Mouse (Mus musculus): ENCODE measurements around the gene Suz12. TPM values are rescaled to one million over a fixed set of nuclear protein-coding genes. Genes with fewer than 3 reads are reported as not detected.
"Not testable (repeated sequence)": the region's sequence is repeated elsewhere in the genome, so short reads cannot be mapped to it uniquely, and the experiment has no call there.

The Suz12 gene
- total RNA-seq (2015; ENCODE audit: low replicate concordance) = 146 and 189 TPM in 2 replicates
- total RNA-seq (2017; ENCODE audit: low replicate concordance) = 117 and 168 TPM in 2 replicates

DNA sequence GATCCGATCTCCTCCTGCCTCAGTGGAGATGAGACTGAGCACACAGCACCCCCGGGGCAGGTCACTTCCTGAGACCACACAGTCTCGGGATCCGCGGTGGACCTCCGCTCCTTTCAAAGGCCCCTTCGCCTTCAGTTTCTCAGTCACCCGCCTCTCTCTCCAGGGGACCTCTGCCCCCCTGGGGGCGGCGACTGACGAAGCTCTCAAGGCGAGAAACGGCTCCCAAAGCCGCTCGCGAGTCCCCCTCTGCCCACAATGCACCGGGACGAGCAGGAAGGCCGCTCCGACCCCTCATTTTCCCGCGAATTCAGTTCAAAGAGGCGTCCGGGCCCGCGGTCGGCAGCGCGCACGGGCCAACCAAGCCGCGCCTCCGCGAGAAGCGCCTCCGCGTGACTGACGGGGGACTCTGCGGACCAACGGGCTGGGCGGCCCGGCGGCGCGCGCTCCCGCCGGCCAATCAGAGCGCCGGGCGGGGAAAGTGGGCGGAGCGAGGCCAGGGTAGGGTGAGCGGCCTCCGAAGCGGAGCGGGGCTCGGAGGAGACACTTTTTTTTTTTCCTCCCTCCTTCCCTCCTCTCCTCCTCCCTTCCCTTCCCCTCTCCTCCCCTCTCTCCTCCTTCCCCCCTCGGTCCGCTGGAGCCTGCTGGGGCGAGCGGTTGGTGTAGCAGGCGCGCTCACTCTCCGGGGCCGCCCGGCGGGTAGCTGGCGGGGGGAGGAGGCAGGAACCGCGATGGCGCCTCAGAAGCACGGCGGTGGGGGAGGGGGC lies at the start of gene Suz12:
Suz12 (plus strand) TSS at position 515 of the 764 bp plus-strand sequence.
- ATAC-seq (replicated peaks; ENCODE audit: low FRiP score, poor library complexity, severe bottlenecking) = peak; percentile 93

DNA sequence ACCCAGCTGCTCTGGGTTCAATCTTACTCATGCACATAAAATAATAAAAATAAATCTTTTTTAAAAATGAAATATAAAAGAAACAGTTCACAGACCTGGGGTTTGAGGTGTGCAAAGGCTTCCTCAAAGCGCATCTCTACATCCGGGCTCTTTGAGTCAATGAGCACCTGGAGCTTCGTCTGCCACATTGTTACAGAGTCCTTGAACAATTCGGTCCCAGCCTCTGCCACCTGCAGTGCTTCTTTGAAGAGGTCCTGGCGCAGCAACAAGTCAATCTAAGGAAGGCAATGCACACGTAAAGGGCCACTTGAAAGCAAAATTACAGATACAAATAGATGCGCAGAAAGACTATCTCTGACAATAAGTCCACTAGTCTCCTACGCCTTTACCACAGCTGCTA lies 49.8 kb upstream of the Suz12 start:
- ATAC-seq (replicated peaks; ENCODE audit: low FRiP score, poor library complexity, severe bottlenecking) = no peak

DNA sequence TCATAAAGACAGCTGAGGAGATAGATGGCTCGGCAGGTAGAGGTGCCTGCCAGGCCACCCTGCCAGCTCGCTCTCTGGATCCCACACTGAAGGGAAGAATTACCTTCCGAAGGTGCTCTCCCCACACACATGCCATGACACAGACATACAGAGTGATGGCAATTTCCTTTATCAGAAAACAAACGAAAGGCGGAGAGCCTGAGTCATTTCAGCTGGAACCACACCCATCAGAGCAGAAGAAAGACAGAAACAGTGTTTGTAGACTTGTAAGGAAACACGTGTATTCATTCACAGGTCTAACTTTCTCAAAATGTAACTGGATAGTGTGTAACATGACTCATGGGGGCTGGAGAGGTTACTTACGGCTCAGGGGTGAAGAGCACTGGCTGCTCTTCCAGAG lies 49.3 kb upstream of the Suz12 start:
- ATAC-seq (replicated peaks; ENCODE audit: low FRiP score, poor library complexity, severe bottlenecking) = 0 out of 2 replicates have a peak, but pooled peaks have one; percentile 34

DNA sequence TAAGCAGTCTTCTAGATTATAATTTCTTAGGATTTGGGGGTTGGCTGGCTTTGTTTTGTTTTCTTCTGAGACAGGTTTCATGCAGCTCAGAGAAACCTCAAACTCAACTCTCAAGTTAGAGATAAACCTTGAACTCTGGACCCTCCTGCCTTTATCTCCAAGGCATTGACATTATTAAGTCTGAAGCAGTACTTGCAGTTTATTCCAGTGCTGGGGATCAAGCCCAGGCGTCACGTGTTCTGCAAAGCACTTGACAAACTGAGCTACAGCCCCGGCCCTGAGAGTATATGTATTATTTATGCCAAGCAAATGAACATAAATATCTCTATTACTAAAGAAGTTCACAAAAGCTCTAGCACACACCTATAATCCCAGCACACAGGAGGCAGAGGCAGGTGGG lies 45.6 kb upstream of the Suz12 start:
- no peak for ATAC-seq (replicated peaks; ENCODE audit: low FRiP score, poor library complexity, severe bottlenecking)

DNA sequence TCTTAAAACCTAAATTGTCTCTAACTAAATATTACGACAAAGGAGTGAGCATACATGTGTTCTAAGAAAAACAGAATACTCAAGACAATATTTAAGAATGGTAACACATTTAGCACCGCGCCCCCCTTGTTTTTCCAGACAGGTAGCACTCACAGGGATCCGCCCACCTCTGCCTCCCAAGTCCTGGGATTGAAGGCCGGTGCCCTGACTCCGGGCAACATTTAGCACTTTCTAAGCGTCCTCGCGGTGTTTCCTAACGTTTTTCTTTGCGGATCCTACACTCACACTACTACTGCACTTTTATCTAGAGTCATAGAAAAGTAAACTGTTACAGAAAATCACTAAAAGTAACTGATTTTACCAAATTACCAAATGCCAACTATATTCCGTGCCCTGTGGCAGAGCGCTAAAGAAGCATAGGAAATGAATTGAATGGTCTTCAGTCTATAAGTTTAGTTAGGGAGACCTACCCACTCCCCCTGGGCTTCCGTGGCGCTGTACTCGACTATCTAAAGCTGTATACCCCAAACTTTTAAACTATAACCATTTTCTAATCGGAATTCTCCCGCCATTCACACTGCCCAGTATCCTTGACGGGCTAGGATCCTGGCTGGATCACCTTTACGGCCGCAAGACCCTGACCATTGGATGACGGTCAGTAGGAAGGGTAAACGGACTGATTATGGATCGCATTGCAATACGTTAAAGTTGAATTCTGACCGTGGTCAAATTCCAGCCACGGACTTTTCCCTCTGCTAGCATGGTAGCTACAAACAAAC lies 31.4 kb upstream of the Suz12 start:
- ATAC-seq (replicated peaks; ENCODE audit: low FRiP score, poor library complexity, severe bottlenecking) = peak; percentile 46

DNA sequence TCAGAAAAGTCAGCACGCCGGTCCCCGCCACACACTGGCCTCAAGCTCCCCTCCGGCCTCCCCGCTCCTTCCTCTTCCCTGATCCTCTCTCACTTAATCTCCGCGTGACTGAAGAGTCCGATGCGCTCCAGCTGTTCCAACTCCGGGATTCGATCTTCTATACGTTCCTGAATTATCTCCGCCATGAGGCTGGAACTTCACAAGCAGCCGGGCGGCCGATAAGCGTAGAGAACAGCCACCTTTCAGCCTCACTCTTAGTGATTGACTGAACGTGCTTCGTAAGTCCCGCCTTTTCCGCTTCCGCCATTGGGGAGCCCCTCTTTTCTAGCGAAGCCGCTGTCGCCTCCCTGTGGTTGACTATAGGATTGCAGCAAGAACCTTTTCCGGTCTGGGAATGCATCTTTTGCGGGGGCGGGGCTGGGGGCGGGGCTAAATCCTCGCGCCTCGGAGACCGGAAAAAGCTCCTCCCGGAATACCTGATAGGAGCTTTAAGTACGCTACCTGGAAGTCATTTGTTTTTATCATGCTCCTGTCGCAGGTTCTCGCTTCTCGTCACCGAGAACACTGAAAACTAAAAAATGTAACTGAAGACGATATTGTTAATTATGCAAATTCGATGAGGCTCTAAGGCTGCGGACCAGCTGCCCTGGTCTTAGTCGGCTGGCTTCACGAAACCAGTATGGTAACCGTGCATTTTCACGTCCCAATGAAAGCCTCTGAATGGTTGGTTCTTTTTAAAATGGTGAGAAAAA lies 30.6 kb upstream of the Suz12 start, which contains the start of gene Utp6:
Utp6 (minus strand) TSS at position 266 of the 752 bp plus-strand sequence.
- peak; percentile 96 for ATAC-seq (replicated peaks; ENCODE audit: low FRiP score, poor library complexity, severe bottlenecking)

DNA sequence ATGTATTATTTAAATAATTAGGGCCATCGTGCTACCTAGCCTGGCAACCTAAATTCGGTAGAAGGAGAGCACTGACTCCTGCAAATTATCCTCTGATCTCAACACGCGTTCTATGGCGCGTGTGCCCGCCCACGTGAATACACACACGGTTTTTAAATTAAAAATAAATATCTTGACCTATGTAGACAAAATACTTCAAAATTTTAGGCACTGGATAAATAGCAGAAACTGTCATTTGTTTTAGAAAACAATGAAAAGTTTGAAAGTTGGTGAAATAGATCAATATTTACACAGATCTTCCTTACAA lies 30.1 kb upstream of the Suz12 start:
- ATAC-seq (replicated peaks; ENCODE audit: low FRiP score, poor library complexity, severe bottlenecking) = peak; percentile 40; the same call in 1 of the 2 replicates

DNA sequence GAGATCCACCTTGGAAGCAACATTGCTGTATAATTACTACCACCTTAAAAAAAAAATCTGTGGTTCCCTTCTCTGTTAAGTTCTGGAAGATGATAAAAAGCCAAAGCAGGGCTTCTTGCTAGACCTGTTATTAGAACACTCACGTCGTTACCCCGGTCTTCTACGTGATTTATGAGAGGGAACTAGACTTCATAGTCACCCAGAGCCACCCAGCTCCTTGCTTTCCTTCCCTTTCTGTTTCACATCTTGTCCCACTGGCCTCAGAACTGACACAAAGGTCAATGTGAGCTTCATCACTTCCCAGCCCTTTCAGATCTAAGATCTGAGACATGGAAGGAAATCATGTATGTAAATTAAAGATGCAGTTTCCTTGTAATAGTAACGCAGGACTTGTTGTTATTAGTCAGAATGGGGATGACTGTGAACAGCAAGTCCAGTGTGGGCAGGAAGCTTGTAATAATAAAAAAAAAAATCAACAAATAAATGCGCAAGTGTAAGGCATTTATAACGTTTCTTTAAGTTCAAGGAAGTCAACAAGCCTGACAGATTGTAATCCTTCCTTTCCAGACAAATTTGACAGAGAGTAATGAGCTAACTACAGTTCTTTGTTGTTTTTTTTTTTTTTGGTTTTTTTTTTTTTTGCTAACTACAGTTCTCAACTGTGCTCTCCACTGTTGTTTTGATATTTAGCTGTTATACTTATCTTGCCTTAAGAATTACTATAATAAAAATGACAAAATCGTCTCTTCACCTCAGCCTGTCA lies 29.5 kb upstream of the Suz12 start:
- ATAC-seq (replicated peaks; ENCODE audit: low FRiP score, poor library complexity, severe bottlenecking) = no peak

DNA sequence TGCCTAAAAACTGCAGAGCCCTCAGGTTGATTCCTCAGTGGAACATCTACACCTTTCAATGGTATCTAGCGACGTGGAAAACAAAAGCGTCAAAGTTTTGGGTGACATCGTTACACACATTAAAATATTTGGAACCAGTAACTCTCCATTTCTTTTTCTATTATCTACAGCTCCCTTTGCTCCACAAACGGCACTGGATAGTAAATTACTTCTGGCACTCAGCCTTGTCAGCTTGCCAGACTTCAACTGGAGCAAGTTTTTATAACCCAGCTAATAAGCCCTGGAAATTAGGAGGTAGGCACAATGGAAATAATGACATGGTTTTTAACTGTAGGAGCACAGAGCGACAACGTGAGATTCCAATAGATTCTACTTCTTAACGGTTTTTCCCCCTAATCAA lies 27.0 kb upstream of the Suz12 start:
- ATAC-seq (replicated peaks; ENCODE audit: low FRiP score, poor library complexity, severe bottlenecking) = no peak

DNA sequence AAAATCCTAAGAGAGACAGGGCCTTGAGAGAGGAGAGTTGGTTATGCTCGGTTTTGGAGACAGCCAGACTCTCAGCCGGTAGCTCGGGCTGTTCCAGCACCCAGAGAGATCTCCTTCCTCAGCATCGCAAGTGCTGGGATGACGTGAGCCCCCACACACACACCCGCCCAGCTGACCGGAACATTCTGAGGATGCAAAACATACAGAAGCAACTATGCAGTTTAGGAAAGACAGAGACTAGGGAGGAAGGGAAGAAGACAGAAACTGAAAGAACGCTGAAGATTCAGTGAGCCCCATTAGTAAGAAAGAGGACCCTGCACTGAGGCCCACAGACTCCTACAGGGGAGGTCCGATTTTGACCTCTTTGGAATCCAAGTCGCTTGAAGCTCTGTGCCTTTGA lies 25.2 kb upstream of the Suz12 start:
- ATAC-seq (replicated peaks; ENCODE audit: low FRiP score, poor library complexity, severe bottlenecking) = no peak

DNA sequence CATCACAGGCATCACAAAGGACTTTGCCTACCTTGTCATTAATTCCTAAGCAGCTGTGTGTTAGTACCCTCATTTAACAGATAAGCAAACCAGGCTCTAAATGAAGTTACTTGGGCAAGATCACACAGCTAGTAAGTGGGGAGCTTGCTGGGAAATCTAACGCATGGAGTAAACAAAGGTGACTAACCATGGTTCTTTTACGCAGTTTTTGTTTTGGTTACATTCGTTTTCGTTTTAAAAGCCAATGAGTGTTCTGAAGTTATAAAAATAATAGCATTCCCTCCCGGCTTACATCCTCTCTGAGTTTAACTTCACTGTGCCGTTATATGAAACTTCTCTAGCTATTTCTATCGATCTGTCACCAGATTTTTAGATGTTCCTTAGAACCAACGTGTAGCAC lies 19.8 kb upstream of the Suz12 start:
- no peak for ATAC-seq (replicated peaks; ENCODE audit: low FRiP score, poor library complexity, severe bottlenecking)

DNA sequence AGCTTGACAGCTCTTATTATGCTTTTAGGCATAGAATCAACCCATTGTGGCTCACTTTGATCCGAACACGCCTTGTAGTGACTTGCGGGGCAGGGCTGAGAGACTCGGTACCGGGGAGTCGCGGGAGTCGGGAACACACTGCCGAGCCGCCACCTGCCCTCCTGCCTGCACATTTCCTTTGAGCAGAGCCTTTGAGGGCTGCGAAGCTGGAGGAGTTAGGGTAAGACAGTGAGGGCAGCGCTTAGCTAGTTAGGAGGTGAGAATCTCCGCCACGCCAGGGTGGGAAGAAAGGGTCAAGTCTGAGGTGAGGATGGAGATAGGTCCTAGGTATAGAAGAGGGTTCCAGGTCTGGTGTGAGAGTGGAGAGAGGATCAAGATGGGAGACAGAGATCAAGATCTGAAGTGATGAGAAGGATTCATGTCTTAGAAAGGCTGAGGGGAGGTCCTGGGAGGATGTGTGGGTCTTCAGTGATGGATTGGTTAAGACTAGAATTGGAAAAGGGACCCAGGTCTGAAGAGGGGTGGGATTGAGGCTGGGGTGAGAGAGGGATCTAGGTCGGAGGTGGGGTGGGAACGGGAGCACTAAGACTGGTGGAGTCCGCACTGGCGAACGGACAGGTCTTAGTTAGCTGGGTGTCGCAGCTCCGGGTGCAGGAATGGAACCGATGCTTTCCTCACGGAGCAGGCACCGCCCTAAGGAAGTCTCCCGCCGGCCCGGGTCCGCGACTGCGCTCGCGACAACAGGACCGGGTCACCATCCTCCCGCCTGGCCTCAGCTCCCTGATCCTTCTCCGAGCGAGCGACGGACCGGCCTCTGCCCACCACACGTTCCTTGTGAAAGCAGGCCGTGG lies 19.1 kb upstream of the Suz12 start:
- ATAC-seq (replicated peaks; ENCODE audit: low FRiP score, poor library complexity, severe bottlenecking) = 0 out of 2 replicates have a peak, but pooled peaks have one; percentile 30

DNA sequence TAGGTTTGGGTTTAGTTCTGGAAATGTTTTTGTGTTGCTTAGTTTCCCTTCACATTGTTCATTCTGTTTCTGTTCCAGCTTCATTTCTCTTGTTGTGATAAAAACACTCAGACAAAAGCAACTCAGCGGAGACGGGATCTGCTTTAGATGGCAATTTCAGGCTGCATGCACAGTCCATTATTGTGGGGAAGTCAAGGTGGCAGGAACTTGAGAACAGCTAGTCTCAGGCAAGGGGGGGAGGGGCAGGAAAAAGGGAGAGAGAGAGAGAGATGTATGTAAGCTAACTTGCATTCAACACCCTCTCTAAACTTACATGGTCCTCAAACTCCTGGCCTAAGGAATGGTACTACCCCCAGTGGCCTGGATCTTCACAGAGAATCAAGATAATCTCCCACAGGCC lies 17.5 kb upstream of the Suz12 start:
- ATAC-seq (replicated peaks; ENCODE audit: low FRiP score, poor library complexity, severe bottlenecking) = no peak

DNA sequence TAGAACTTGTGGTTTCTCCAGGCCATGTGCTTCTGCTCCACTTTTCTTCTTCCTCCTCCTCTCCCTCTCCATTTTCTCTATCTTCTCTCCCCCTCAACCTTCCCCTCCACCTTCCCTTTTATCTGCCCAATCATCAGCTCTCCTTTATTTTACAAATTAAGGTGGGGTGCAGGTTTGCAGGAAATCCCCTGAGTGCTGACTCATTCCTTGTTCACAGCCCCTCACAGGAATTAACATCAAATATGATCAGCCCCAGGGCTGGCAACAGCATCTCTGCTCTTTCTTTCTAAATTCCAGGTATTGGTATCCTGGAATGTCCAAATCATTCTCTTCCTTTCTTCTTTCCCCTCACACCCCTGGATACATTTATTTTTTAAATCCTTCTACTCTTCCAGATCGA lies 16.7 kb upstream of the Suz12 start:
- no peak for ATAC-seq (replicated peaks; ENCODE audit: low FRiP score, poor library complexity, severe bottlenecking)

DNA sequence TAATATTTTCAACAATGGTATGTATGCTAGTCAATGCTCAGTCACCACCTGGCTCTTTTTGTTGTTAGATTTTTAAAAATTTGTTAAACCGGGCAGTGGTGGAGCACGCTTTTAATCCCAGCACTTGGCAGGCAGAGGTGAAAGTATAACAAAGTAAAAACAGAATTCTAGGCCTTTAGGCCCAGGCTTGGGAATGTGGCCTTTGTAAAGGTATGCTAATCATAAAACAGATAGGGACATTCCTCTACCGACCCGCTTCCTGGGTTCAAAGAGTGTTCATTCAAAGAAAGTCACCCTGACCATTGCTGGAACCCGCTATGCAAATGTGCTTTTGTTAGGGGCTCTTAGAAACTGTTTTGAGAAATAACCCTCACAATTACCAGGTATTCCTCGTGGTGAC lies 16.3 kb upstream of the Suz12 start:
- not testable (repeated sequence) for ATAC-seq (replicated peaks; ENCODE audit: low FRiP score, poor library complexity, severe bottlenecking)

DNA sequence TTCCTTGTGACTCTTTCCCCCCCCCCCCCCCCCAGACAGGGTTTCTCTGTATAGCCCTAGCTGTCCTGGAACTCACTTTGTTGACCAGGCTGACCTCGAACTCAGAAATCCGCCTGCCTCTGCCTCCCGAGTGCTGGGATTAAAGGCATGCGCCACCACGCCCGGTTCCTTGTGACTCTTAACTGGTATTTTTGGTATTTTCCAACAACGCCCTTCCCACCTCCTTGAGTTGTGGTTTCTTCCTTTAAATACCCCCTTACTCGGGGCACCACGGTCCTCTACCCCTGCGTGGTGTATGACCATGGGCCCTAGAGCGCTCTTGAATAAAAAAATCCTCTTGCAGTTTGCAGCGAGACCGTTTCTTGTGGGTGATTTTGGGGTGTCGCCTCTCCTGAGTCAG lies 15.8 kb upstream of the Suz12 start:
- ATAC-seq (replicated peaks; ENCODE audit: low FRiP score, poor library complexity, severe bottlenecking) = not testable (repeated sequence)

DNA sequence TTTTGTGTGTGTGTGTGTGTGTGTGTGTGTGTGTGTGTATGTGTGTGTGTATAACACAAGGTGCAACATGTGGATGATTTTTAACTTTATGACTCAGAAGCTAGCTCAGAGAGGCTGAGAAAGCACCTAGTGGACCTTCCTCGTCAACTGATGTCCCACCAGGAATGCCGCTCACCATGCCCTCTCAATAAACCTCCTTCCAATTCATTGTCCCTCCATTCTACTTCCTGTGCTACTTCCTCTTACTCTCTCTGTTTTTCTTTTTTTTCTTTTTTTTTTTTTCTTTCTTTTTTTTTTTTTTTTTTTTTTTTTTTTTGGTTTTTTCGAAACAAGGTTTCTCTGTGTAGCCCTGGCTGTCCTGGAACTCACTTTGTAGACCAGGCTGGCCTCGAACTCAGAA lies 15.2 kb upstream of the Suz12 start:
- ATAC-seq (replicated peaks; ENCODE audit: low FRiP score, poor library complexity, severe bottlenecking) = not testable (repeated sequence)

DNA sequence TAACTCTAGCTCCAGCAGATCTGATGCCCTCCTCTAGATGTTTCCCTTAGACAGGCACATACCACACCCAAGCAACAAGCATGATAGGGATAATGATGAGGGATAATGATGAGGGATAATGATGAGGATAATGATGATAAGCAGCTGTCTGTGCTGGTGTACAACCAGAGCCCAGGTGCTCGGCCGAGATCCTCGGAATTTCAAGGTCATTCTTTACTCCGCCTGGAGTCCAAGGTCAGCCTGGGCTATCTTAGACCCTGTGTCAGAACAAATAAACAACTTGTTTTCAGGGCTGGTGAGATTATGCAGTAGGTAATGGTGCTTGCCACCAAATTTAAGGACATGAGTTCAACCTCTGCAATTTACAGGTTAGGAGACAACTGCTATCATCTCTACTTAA lies 6.0 kb upstream of the Suz12 start:
- ATAC-seq (replicated peaks; ENCODE audit: low FRiP score, poor library complexity, severe bottlenecking) = no peak

DNA sequence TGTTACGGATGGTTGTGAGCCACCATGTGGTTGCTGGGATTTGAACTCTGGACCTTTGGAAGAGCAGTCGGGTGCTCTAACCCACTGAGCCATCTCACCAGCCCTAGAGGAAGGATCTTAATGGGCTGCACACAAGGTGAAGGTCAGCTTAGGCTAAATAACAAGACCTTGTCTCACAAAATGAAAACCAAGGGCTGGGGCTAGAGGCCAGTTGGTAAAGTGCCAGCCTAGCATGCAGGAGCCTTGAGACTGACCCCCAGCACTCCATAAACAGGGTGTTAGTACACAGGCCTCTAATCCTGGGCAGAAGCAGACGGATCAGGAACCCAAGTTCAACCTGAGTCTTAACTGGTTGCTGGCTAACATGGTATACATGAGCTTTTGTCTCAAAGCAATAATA lies 5.0 kb upstream of the Suz12 start:
- no peak for ATAC-seq (replicated peaks; ENCODE audit: low FRiP score, poor library complexity, severe bottlenecking)
